Mouse (Mus musculus): ENCODE results near the gene Prr14l.

- no peak for TF ChIP-seq POLR2A (IDR thresholded peaks at IDR 0.05; ENCODE audit: low read depth, low read length)
- no peak for TF ChIP-seq CTCF (IDR thresholded peaks at IDR 0.05; ENCODE audit: borderline replicate concordance, insufficient read depth, low read length)
Observed at GRCm38 (mm10) chr5:32767004-32767403, 87.1 kb downstream of the Prr14l start.

Measured in embryonic fibroblast, embryonic 13.5 days (primary cell).